Mouse (Mus musculus) neural tube, embryonic 11.5 days (tissue): Measurements from ENCODE around the gene Hist1h1d. TPM values are rescaled to one million over a fixed set of nuclear protein-coding genes. Genes with fewer than 3 reads are reported as not detected.

ENCODE experiments used
- ATAC-seq: fragments of 200-750 bp; cut with Nextera tagmentation; 2 replicates; pipeline ENCODE4 v1.8.0; 2017; ENCODE audit warnings: moderate number of reproducible peaks, mild to moderate bottlenecking, moderate TSS enrichment, moderate library complexity; ENCODE audit not compliant: insufficient read depth, low FRiP score, low TSS enrichment
- DNase-seq: peaks from one replicate; pipeline ENCODE4 v3.0.0-alpha.2; 2015; ENCODE audit warnings: low spot score
- H3K27ac ChIP-seq: fragments of 300-500 bp; sonication (generic); 2 replicates; pipeline ENCODE4 v1.5.1; 2014; ENCODE audit warnings: low read depth, mild to moderate bottlenecking, low read length
- H3K27me3 ChIP-seq: fragments of 300-500 bp; sonication (generic); 2 replicates; pipeline ENCODE4 v1.6.1; 2014; ENCODE audit warnings: mild to moderate bottlenecking, low read length, mixed read lengths; ENCODE audit not compliant: control insufficient read depth, insufficient read depth
- H3K36me3 ChIP-seq: fragments of 300-500 bp; sonication (generic); 2 replicates; pipeline ENCODE4 v1.6.1; 2014; ENCODE audit warnings: mild to moderate bottlenecking, low read length, moderate library complexity, mixed read lengths; ENCODE audit not compliant: control insufficient read depth, insufficient read depth
- H3K4me1 ChIP-seq: fragments of 300-500 bp; sonication (generic); 2 replicates; pipeline ENCODE4 v1.6.1; 2014; ENCODE audit warnings: low read length, mixed read lengths; ENCODE audit not compliant: control insufficient read depth, insufficient read depth
- H3K4me2 ChIP-seq: fragments of 300-500 bp; sonication (generic); 2 replicates; pipeline ENCODE4 v1.6.1; 2014; ENCODE audit warnings: low read depth, mild to moderate bottlenecking, moderate library complexity
- H3K4me3 ChIP-seq: fragments of 300-500 bp; sonication (generic); 2 replicates; pipeline ENCODE4 v1.5.1; 2014; ENCODE audit warnings: low read depth, low read length
- H3K9ac ChIP-seq: fragments of 300-500 bp; sonication (generic); 2 replicates; pipeline ENCODE4 v1.6.1; 2014; ENCODE audit warnings: mild to moderate bottlenecking, low read length
- H3K9me3 ChIP-seq: fragments of 300-500 bp; sonication (generic); 2 replicates; pipeline ENCODE4 v1.6.1; 2016; ENCODE audit warnings: low read length; ENCODE audit not compliant: control insufficient read depth
- WGBS: fragments of 180-500 bp; shearing (Covaris S2); extraction: QIAGEN DNeasy Blood & Tissue Kit; methylation state at CpG from one replicate; pipeline ENCODE4 v1.1.7; 2014; 5-methylcytosine and 5-hydroxymethylcytosine counted together
- polyA plus RNA-seq: library from polyadenylated mRNA; unstranded; fragments of >200 nt; fragmentation: Nextera tagmentation; extraction: Ambion mirVana; gene quantifications from 2 replicates; pipeline ENCODE4 v1.2.1, GENCODE M21; 2014

Gene Hist1h1d
- polyA plus RNA-seq = 0.58 TPM in 2 replicates

DNA sequence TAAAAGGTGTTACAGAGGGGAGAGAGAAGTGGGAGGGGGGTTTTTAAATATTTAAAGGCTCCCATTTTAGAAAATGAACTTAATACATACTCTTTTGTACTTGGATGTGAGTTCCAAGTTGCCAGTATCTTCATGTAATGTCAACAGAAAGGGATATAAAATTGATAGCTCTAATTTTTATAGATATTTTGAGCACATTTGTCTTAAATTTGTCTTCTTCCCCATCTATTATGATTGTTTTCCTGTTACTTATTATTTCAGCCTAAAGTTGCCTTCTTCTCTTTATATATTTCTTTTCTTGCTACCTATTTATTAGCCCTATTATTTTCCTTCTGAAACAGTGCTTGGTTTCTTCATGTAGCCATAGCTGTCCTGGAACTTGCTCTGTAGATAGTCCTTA is at the start of gene Hist1h1d:
TSS of gene Hist1h1d (plus strand) at position 301 of the 400 bp plus-strand sequence.
- no peaks in the 10 kb centered on the region for H3K27me3 ChIP-seq
- peak within 1 kb of the TSS; percentile 57; the same call in 1 of the 2 replicates for H3K4me2 ChIP-seq
- ATAC-seq = no peak

DNA sequence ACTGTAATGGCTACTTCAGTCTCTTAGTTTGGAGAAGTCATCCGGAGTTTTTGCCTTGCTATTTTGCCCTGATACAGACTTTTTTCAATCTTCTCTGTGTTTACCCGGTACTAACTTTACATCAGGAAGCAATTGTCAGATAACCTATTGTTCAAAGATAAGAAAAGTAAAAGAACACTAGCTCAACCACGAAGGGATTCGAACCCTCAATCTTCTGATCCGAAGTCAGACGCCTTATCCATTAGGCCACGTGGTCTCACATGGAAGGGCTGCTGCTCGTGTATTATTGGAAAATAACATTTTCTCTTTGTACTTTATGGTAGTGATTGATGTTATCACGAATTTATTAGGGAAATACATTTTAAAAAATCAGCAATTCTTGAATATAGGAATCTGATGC is 49.3 kb upstream of the Hist1h1d start:
- Histone ChIP-seq H3K27me3 (no peaks in the 10 kb centered on the region), H3K36me3 (no peaks in the 10 kb centered on the region), H3K4me2 (peak overlapping the region; percentile 20), H3K4me3 (no peak overlapping the region), H3K4me1 (peaks cover 5% of the 10 kb centered on the region; the same call in 1 of the 2 replicates), H3K27ac (no peak overlapping the region), H3K9me3 (no peaks in the 10 kb centered on the region), H3K9ac (no peak overlapping the region)
- ATAC-seq (no peak), DNase-seq (peak; percentile 35)
- under 1% methylated on average over 9 of the region's 9 CpGs for WGBS

More for the DNA sequence above, at the start of gene Hist1h1d:
- Histone ChIP-seq H3K4me3 (no peak within 1 kb of the TSS), H3K9me3 (no peaks in the 10 kb centered on the region), H3K4me1 (peaks cover 3% of the 10 kb centered on the region; the same call in 1 of the 2 replicates), H3K27ac (peak within 1 kb of the TSS; percentile 85), H3K36me3 (no peaks in the 10 kb centered on the region), H3K9ac (no peak within 1 kb of the TSS; the same call in none of the 2 replicates)
- no peak for DNase-seq

DNA sequence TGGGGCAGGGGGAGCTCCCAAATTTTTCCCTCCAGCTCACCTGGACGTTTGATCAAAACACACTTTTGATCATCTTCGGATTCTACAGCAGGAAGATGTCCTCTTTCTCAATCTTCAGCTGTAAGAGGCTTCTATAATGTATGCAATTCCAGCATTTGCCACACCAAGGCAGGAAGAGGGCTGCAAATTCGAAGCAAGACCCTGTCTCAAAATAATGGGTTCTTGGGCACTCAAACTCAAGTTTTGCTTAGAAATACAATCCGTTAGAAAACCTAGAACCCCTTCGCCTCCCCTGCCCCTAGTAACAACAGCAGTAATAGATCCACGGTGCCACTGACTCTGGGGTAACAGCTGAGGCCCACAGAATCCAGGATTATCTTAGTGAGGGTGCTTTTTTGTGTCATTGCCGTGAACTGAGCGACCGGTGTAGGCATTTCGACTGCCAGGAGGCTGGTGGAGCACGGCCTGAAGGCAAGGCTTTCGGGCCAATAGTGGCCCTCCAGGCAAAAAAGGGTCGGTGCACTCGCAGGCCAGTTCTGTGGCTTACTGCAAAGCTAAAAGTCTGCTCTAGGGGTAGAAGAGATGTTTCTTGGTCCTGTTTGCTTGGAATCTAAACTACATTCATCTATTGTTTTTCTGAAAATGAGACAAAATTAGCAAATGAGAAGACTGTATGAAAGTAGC is 47.3 kb upstream of the Hist1h1d start:
- Histone ChIP-seq H3K9ac (peak overlapping the region; percentile 53), H3K36me3 (no peaks in the 10 kb centered on the region), H3K27ac (0 out of 2 replicates have a peak overlapping the region, but pooled peaks have one; percentile 20), H3K9me3 (no peaks in the 10 kb centered on the region), H3K4me1 (peaks cover 5% of the 10 kb centered on the region; the same call in 1 of the 2 replicates), H3K27me3 (no peaks in the 10 kb centered on the region), H3K4me2 (peak overlapping the region; percentile 57), H3K4me3 (peak overlapping the region; percentile 33)
- ATAC-seq = peak; percentile 32; the same call in 1 of the 2 replicates
- WGBS = 2% methylated on average over 14 of the region's 14 CpGs
- peak; percentile 43 for DNase-seq

DNA sequence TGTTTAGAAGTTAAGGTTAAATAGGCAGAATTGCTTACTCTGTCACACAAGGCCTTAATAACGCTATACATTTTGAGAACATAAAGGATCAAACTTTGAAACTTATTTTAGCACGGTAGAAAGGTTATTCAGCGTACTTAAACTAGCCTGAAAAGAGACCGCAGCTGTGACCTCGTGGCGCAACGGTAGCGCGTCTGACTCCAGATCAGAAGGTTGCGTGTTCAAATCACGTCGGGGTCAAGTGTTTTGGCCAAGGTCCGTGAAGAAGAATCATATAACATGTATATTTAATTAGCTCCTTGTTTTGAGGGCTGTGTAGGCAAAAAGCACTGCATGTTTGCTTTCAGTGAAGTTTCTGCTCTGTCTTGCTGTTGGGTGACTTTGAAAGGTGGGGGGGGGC is 46.7 kb upstream of the Hist1h1d start:
- ATAC-seq = no peak
- Histone ChIP-seq H3K4me1 (0 out of 2 replicates have a peak, but pooled peaks cover 2% of the 10 kb centered on the region), H3K9me3 (no peaks in the 10 kb centered on the region), H3K4me3 (peak overlapping the region; percentile 33), H3K27me3 (no peaks in the 10 kb centered on the region), H3K27ac (no peak overlapping the region), H3K36me3 (no peaks in the 10 kb centered on the region), H3K4me2 (peak overlapping the region; percentile 57), H3K9ac (no peak overlapping the region)
- 1% methylated on average over 13 of the region's 13 CpGs for WGBS
- DNase-seq = peak; percentile 74

DNA sequence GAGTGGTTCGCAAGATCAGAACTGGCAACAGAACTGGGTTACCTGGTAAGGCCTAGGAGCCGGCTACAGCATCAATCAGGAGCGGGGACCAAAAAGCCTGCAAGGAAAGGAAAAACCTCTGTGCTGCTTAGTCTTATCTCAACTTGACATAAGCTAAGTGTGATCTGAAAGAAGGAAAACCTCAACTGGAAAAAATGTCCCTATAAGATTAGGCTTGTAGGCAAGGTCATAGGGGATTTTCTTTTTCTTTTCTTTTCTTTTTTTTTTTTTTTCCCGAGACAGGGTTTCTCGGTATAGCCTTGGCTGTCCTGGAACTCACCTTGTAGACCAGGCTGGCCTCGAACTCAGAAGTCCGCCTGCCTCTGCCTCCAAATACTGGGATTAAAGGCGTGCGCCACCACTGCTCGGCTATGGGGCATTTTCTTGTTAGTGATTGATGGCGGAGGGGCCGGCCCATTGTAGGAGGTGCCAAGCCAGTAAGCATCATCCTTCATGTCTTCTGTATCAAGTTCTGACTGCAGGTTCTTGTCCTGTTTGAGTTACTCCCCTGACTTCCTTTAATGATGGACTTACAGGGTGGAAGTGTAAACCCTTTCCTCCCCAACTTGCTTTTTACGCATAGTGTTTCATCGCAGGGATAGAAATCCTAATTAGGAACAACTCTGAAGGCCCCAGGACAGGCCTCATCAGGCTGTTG is 46.1 kb upstream of the Hist1h1d start:
- Histone ChIP-seq H3K36me3 (no peaks in the 10 kb centered on the region), H3K4me2 (peak overlapping the region; percentile 14), H3K4me1 (0 out of 2 replicates have a peak, but pooled peaks cover 2% of the 10 kb centered on the region), H3K27me3 (no peaks in the 10 kb centered on the region), H3K27ac (no peak overlapping the region), H3K4me3 (0 out of 2 replicates have a peak overlapping the region, but pooled peaks have one; percentile 13), H3K9me3 (no peaks in the 10 kb centered on the region), H3K9ac (no peak overlapping the region)
- 13% methylated on average over 14 of the region's 14 CpGs for WGBS
- ATAC-seq (no peak), DNase-seq (peak; percentile 55)

DNA sequence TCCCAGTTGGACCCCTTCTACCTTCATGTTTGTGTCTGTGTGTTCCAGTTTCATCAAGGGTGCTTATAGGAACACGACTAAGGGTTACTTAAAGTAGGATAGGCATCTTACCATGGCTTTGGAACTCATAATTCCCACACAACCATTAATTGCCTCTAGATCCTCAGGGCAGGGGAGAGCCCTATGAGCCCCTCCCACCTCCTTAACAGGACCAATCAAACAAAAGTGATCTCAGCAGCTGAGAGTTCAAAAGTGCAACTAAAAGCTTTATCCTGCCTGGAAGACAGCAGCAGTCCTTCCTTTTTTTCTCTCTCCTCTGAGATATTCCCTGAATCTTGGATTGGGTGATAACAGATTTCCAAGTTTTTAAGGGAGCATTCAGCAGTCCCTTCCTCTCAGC is 42.9 kb upstream of the Hist1h1d start:
- DNase-seq = peak; percentile 11
- Histone ChIP-seq H3K27ac (no peak overlapping the region), H3K9me3 (no peaks in the 10 kb centered on the region), H3K4me2 (no peak overlapping the region), H3K4me3 (no peak overlapping the region), H3K27me3 (no peaks in the 10 kb centered on the region), H3K36me3 (no peaks in the 10 kb centered on the region), H3K4me1 (0 out of 2 replicates have a peak, but pooled peaks cover 2% of the 10 kb centered on the region), H3K9ac (no peak overlapping the region)
- no peak for ATAC-seq
- WGBS = 52% methylated on average over 1 of the region's 1 CpGs

DNA sequence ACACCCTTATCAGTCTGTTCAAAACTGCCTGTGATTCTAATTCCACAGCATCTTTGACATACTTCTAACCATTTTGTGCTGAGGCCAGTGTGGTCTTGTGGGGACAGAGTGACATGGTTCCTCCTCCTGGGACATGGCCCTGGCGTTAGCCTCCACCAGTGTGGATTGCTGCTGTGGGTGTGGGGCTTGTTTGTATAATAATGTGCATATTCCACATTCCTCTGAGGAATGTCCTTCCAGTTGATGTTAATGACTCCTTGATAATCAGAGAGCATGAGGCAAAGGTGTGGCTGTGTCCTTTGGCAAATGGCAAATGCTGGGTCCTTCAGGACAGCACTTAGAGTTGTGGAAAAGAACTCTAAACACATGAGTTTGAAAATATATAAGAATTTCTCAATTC is 39.5 kb upstream of the Hist1h1d start:
- ATAC-seq (no peak), DNase-seq (no peak)
- Histone ChIP-seq H3K9ac (no peak overlapping the region), H3K27ac (no peak overlapping the region), H3K9me3 (no peaks in the 10 kb centered on the region), H3K4me2 (no peak overlapping the region), H3K4me1 (no peaks in the 10 kb centered on the region), H3K36me3 (no peaks in the 10 kb centered on the region), H3K4me3 (no peak overlapping the region), H3K27me3 (no peaks in the 10 kb centered on the region)
- WGBS = 94% methylated on average over 1 of the region's 1 CpGs

DNA sequence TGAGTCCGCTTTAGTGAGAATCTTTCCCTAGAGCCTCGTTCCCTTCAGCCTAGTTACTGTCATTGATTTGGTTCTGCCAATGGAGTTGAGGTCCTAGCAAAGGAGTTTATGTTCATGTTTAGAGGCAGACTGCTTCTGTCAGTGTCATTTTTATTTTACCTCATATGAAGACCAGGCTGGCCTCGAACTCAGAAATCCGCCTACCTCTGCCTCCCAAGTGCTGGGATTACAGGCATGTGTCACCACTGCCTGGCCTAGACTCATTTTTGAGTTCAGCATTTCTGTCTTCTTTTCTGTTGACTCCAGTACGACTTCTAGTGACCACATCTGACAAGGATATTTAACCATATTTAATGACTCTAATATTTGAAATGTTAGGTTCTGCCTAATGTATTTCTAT is 37.8 kb upstream of the Hist1h1d start:
- Histone ChIP-seq H3K9me3 (no peaks in the 10 kb centered on the region), H3K4me1 (no peaks in the 10 kb centered on the region), H3K27ac (no peak overlapping the region), H3K4me3 (no peak overlapping the region), H3K27me3 (no peaks in the 10 kb centered on the region), H3K4me2 (no peak overlapping the region), H3K9ac (no peak overlapping the region), H3K36me3 (no peaks in the 10 kb centered on the region)
- DNase-seq = peak; percentile 11
- WGBS = 80% methylated on average over 5 of the region's 5 CpGs
- ATAC-seq = no peak
